Mouse (Mus musculus): ENCODE results near the gene Erap1. TPM values are rescaled to one million over a fixed set of nuclear protein-coding genes. Genes with fewer than 3 reads are reported as not detected.

The Erap1 gene
- polyA plus RNA-seq, 1 experiment, result 0.03 TPM

DNA sequence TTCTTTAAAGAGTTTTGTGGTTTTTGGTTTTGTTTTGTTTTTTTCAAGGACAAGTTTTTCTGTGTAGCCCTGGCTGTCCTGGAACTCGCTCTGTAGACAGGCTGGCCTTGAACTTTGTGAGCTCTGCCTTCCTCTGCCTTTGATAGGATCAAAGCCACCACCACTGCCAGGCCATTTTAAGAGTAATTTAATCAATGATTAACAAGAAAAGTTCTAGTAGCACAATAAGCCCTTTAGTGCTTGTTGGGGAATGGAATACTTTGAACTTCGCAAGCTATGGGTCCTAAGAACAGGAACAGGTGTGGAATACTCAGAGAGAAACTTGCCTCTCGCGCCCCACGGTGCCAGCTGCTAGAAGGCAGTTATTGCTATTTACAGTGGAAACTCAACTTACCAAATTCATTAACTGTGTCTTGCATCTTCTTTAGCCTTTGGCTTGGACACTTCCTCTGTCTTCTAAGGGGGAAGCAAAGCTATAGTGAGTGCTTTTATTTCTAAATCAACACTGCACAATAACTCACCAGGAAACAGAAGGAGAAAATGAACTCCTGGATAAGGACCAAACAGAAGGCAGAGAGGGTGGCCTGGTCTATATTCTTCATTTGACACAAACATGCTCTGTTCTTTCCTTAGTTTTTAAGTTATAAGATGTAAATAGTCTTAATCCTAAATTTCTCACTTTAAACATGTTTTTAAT is 56.3 kb downstream of the Erap1 start:
- Histone ChIP-seq H3K4me3 (replicated peaks) (no peak overlapping the region), H3K9me3 (ENCODE audit: control insufficient read depth, low read length) (no peaks in the 10 kb centered on the region), H3K27me3 (ENCODE audit: control insufficient read depth) (no peaks in the 10 kb centered on the region), H3K4me1 (ENCODE audit: control insufficient read depth) (no peaks in the 10 kb centered on the region), H3K36me3 (ENCODE audit: control insufficient read depth) (peaks cover 78% of the 10 kb centered on the region)
- TF ChIP-seq TAL1 (IDR thresholded peaks at IDR 0.05; ENCODE audit: low read length) (no peak), GATA1 (IDR thresholded peaks at IDR 0.05; ENCODE audit: low read length) (no peak)

GRCm38 (mm10) chr13:74696225-74696624 is 56.9 kb downstream of the Erap1 start:
- TF ChIP-seq GATA1 (IDR thresholded peaks at IDR 0.05; ENCODE audit: low read length), result no peak
- TF ChIP-seq TAL1 (IDR thresholded peaks at IDR 0.05; ENCODE audit: low read length), result no peak
- H3K4me1 ChIP-seq (ENCODE audit: control insufficient read depth), result no peaks in the 10 kb centered on the region
- H3K4me3 ChIP-seq (replicated peaks), result no peak overlapping the region
- peaks cover 80% of the 10 kb centered on the region for H3K36me3 ChIP-seq (ENCODE audit: control insufficient read depth)
- H3K27me3 ChIP-seq (ENCODE audit: control insufficient read depth), result no peaks in the 10 kb centered on the region
- no peaks in the 10 kb centered on the region for H3K9me3 ChIP-seq (ENCODE audit: control insufficient read depth, low read length)

- Histone ChIP-seq H3K36me3 (ENCODE audit: control insufficient read depth) (peaks cover 80% of the 10 kb centered on the region), H3K4me3 (replicated peaks) (no peak overlapping the region), H3K4me1 (ENCODE audit: control insufficient read depth) (peaks cover 5% of the 10 kb centered on the region), H3K27me3 (ENCODE audit: control insufficient read depth) (no peaks in the 10 kb centered on the region), H3K9me3 (ENCODE audit: control insufficient read depth, low read length) (no peaks in the 10 kb centered on the region)
- no peak for TF ChIP-seq GATA1 (IDR thresholded peaks at IDR 0.05; ENCODE audit: low read length)
- no peak for TF ChIP-seq TAL1 (IDR thresholded peaks at IDR 0.05; ENCODE audit: low read length)
Measured at GRCm38 (mm10) chr13:74719002-74719401, 79.6 kb downstream of the Erap1 start.

DNA sequence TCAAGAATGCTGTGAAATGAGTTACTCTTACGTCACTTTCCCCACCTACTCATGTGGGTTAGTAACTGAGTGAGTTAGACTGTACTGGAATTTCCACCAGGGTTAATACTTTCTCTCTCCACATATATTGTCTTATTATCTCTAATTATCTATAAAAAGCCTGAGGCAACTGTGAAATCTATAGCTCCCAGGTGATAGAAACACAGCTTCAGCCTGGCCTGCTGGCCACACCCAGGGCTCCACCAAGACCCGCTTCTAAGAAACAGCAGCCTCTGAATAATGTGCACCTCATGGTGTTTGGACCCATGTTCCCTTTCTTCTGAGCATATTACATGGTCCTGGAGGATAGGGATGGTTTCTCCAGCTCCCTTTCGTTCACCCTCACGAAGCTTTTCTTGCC is 94.4 kb downstream of the Erap1 start:
- H3K9me3 ChIP-seq (ENCODE audit: control insufficient read depth, low read length), result no peaks in the 10 kb centered on the region
- H3K27me3 ChIP-seq (ENCODE audit: control insufficient read depth), result no peaks in the 10 kb centered on the region
- peaks cover 61% of the 10 kb centered on the region for H3K4me1 ChIP-seq (ENCODE audit: control insufficient read depth)
- peaks cover 92% of the 10 kb centered on the region for H3K36me3 ChIP-seq (ENCODE audit: control insufficient read depth)
- TF ChIP-seq TAL1 (IDR thresholded peaks at IDR 0.05; ENCODE audit: low read length) (no peak), GATA1 (IDR thresholded peaks at IDR 0.05; ENCODE audit: low read length) (no peak)
- no peak overlapping the region for H3K4me3 ChIP-seq (replicated peaks)

GRCm38 (mm10) chr13:74735834-74736233 is 96.5 kb downstream of the Erap1 start:
- TF ChIP-seq TAL1 (IDR thresholded peaks at IDR 0.05; ENCODE audit: low read length), result no peak
- peak; percentile 47; the same call in 1 of the 2 replicates for TF ChIP-seq GATA1 (IDR thresholded peaks at IDR 0.05; ENCODE audit: low read length)
- Histone ChIP-seq H3K27me3 (ENCODE audit: control insufficient read depth) (no peaks in the 10 kb centered on the region), H3K4me3 (replicated peaks) (peak overlapping the region; percentile 37), H3K36me3 (ENCODE audit: control insufficient read depth) (peaks cover 96% of the 10 kb centered on the region), H3K4me1 (ENCODE audit: control insufficient read depth) (peaks cover 64% of the 10 kb centered on the region), H3K9me3 (ENCODE audit: control insufficient read depth, low read length) (no peaks in the 10 kb centered on the region)

DNA sequence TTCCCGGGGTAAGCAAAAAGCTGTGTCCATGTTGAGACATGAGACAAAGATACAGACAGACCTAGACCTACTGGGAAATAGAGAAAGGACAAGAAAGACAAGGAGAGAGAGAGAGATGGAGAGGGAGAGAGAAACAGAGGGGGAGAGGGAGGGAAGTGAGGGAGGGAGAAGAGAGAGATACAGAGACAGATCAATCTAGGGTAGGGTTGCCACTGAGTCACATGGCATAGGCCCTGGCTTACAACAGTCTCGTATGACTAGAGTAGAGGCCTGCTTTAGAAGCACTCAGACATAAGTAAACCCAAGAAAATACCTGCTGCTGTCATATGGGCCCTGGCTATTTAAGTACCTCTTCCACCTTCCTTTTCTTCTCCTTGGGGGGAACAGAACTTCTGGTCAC is 97.0 kb downstream of the Erap1 start:
- Histone ChIP-seq H3K4me3 (replicated peaks) (peak overlapping the region; percentile 37), H3K27me3 (ENCODE audit: control insufficient read depth) (no peaks in the 10 kb centered on the region), H3K36me3 (ENCODE audit: control insufficient read depth) (peaks cover 96% of the 10 kb centered on the region), H3K9me3 (ENCODE audit: control insufficient read depth, low read length) (no peaks in the 10 kb centered on the region), H3K4me1 (ENCODE audit: control insufficient read depth) (peaks cover 64% of the 10 kb centered on the region)
- TF ChIP-seq TAL1 (IDR thresholded peaks at IDR 0.05; ENCODE audit: low read length), result no peak
- no peak for TF ChIP-seq GATA1 (IDR thresholded peaks at IDR 0.05; ENCODE audit: low read length)

Other genes starting within 250 kb of the Erap1 start
- not detected in 2 replicates for gene Zfp72, start 248.7 kb upstream of the Erap1 start, polyA plus RNA-seq (2012)
- gene Ftl1-ps1, start 239.9 kb upstream of the Erap1 start, polyA plus RNA-seq (2012), result 17.1 and 21.5 TPM in 2 replicates
- gene Zfp825, start 145.6 kb upstream of the Erap1 start, polyA plus RNA-seq (2012), result 0.02 and 0.04 TPM in 2 replicates
- gene Cast, start 169.2 kb downstream of the Erap1 start, polyA plus RNA-seq (2012), result 1.6 and 2.7 TPM in 2 replicates